ENCODE assay signal across 7 mouse cellular contexts in genomic region chr3:152092385-152093057, GRCm38 (mm10).
DNase-seq lines count a peak whose midpoint lies in the region; TF ChIP-seq lines count a peak whose summit lies in the region.

No protein-coding gene starts in this region.

- H3K9me3 ChIP-seq in forebrain, embryonic 10.5 days, result no peaks in the 10 kb centered on the region
- H3K9me3 ChIP-seq in limb, embryonic 10.5 days (replicated peaks), result no peaks in the 10 kb centered on the region

- H3K27me3 ChIP-seq in spleen, adult 2 months (ENCODE audit: control insufficient read depth, insufficient read depth, low read length), result no peaks in the 10 kb centered on the region
- H3K27me3 ChIP-seq in forebrain, embryonic 10.5 days (ENCODE audit: poor library complexity, severe bottlenecking), result peaks cover 22% of the 10 kb centered on the region
- 0 out of 2 replicates have a peak, but pooled peaks cover 5% of the 10 kb centered on the region for H3K27me3 ChIP-seq in limb, embryonic 10.5 days (ENCODE audit: low read depth, poor library complexity, severe bottlenecking)

- H3K4me1 ChIP-seq in spleen, adult 2 months (ENCODE audit: control insufficient read depth, insufficient read depth, insufficient read length), result no peaks in the 10 kb centered on the region
- 0 out of 2 replicates have a peak, but pooled peaks cover 3% of the 10 kb centered on the region for H3K4me1 ChIP-seq in forebrain, embryonic 10.5 days
- peaks cover 10% of the 10 kb centered on the region; the same call in 1 of the 2 replicates for H3K4me1 ChIP-seq in limb, embryonic 10.5 days

- DNase-seq in spleen, adult 2 months (ENCODE audit: low read depth in 1 of 2, low spot score in 2 of 2), result no peak
- DNase-seq in spleen, postnatal 10 days (ENCODE audit: low spot score in 2 of 2), result no peak
- no peak for DNase-seq in forebrain, embryonic 10.5 days (ENCODE audit: extremely low spot score, low spot score)
- peak; percentile 27 for DNase-seq in limb, embryonic 10.5 days (ENCODE audit: low spot score)
- peak; percentile 35 for DNase-seq in retina, postnatal 1 day
- DNase-seq in left cerebral cortex, postnatal 25 days (ENCODE audit: low spot score in 2 of 2), result no peak
- no peak for DNase-seq in left cerebral cortex, postnatal 36 days (ENCODE audit: low spot score in 2 of 2)

- no peak overlapping the region for H3K27ac ChIP-seq in spleen, adult 2 months (ENCODE audit: insufficient read depth, low read length)
- no peak overlapping the region for H3K27ac ChIP-seq in forebrain, embryonic 10.5 days
- H3K27ac ChIP-seq in limb, embryonic 10.5 days, result no peak overlapping the region

- intact Hi-C loops in left cerebral cortex, postnatal 25 days (cut with DNase I), result loop anchor here (2.0 kb wide), 1 partner anchor 376 kb away; no protein-coding TSS in a partner anchor
- intact Hi-C loops in left cerebral cortex, postnatal 36 days (cut with DNase I), result no loop called here

- peak overlapping the region; percentile 24; the same call in 1 of the 2 replicates for H3K4me3 ChIP-seq in spleen, adult 2 months (ENCODE audit: extremely low read depth, insufficient read depth, insufficient read length)
- H3K4me3 ChIP-seq in forebrain, embryonic 10.5 days, result peak overlapping the region; percentile 47
- peak overlapping the region; percentile 42 for H3K4me3 ChIP-seq in limb, embryonic 10.5 days

- no peaks in the 10 kb centered on the region for H3K36me3 ChIP-seq in spleen, adult 2 months (ENCODE audit: control insufficient read depth, insufficient read depth, low read length)
- no peaks in the 10 kb centered on the region for H3K36me3 ChIP-seq in forebrain, embryonic 10.5 days (replicated peaks)
- H3K36me3 ChIP-seq in limb, embryonic 10.5 days, result no peaks in the 10 kb centered on the region

- 57% methylated on average over 34 of the region's 34 CpGs for WGBS in spleen, adult 2 months
- 58% methylated on average over 34 of the region's 34 CpGs for WGBS in forebrain, embryonic 10.5 days
- WGBS in limb, embryonic 10.5 days, result 55% methylated on average over 34 of the region's 34 CpGs

- TF ChIP-seq POLR2A in spleen, adult 2 months (IDR thresholded peaks at IDR 0.05; ENCODE audit: low read depth, low read length), result no peak

- no peak for TF ChIP-seq CTCF in spleen, adult 2 months (IDR thresholded peaks at IDR 0.05; ENCODE audit: extremely low read depth, insufficient read depth, insufficient read length, insufficient replicate concordance)

Comparison
In these comparisons a context has a peak if more than half of its experiments do, and no peak if none do; other contexts are left out.
1. DNase-seq: peak in limb, embryonic 10.5 days (single experiment) and retina, postnatal 1 day (single experiment); none in spleen, adult 2 months (0 of 2), spleen, postnatal 10 days (0 of 2), forebrain, embryonic 10.5 days (single experiment), left cerebral cortex, postnatal 25 days (0 of 2) and left cerebral cortex, postnatal 36 days (0 of 2).
2. Peak in every context shown above with its lines, with median percentiles within 50 percentile points of each other: H3K4me3 ChIP-seq.